Mouse (Mus musculus) gastrocnemius, postnatal 10 days (tissue): ENCODE measurements at regions not wholly inside any gene's neighbourhood (a gene's known extent, or its start where the extent isn't known, plus 50 kb on each side); places are given as distances from the start of the nearest gene placed in this dataset.
"Not testable (repeated sequence)": the region's sequence is repeated elsewhere in the genome, so short reads cannot be mapped to it uniquely, and the experiment has no call there.

Experiments
- DNase-seq: peaks from one replicate; pipeline ENCODE4 v3.0.0; 2021; ENCODE audit warnings: mixed read lengths

- DNase-seq, result no peak
Measured at GRCm38 (mm10) chr14:104827404-104827803, 305.0 kb upstream of the Rnf219 start.

- no peak for DNase-seq
Measured at GRCm38 (mm10) chr14:104824926-104825325, 302.5 kb upstream of the Rnf219 start.

GRCm38 (mm10) chr14:104824224-104824623 is 301.8 kb upstream of the Rnf219 start:
- DNase-seq, result no peak

- DNase-seq, result no peak
Measured at GRCm38 (mm10) chr14:104821903-104822573, 299.6 kb upstream of the Rnf219 start.

GRCm38 (mm10) chr14:104819106-104819505 is 296.7 kb upstream of the Rnf219 start:
- no peak for DNase-seq

GRCm38 (mm10) chr14:104813977-104814584 is 291.6 kb upstream of the Rnf219 start:
- DNase-seq, result peak; percentile 80

- DNase-seq, result no peak
Measured at GRCm38 (mm10) chr14:104812006-104812405, 289.6 kb upstream of the Rnf219 start.

GRCm38 (mm10) chr14:104805332-104805731 is 282.9 kb upstream of the Rnf219 start:
- no peak for DNase-seq

- DNase-seq, result peak; percentile 36
Measured at GRCm38 (mm10) chr14:104796348-104796965, 274.0 kb upstream of the Rnf219 start.

GRCm38 (mm10) chr14:104789346-104789745 is 266.9 kb upstream of the Rnf219 start:
- no peak for DNase-seq

GRCm38 (mm10) chr14:104785066-104785465 is 262.6 kb upstream of the Rnf219 start:
- no peak for DNase-seq

GRCm38 (mm10) chr14:104769938-104770337 is 247.5 kb upstream of the Rnf219 start:
- no peak for DNase-seq

- DNase-seq, result no peak
Measured at GRCm38 (mm10) chr14:104734213-104734612, 211.8 kb upstream of the Rnf219 start.

- no peak for DNase-seq
Measured at GRCm38 (mm10) chr14:104732036-104732435, 209.6 kb upstream of the Rnf219 start.

- no peak for DNase-seq
Measured at GRCm38 (mm10) chr14:104731319-104731995, 209.0 kb upstream of the Rnf219 start.

GRCm38 (mm10) chr14:104715651-104716050 is 193.2 kb upstream of the Rnf219 start:
- not testable (repeated sequence) for DNase-seq

GRCm38 (mm10) chr14:104702283-104702893 is 179.9 kb upstream of the Rnf219 start:
- DNase-seq, result no peak

- DNase-seq, result no peak
Measured at GRCm38 (mm10) chr14:104698962-104699361, 176.5 kb upstream of the Rnf219 start.

GRCm38 (mm10) chr14:104695101-104695500 is 172.7 kb upstream of the Rnf219 start:
- DNase-seq, result no peak

- no peak for DNase-seq
Measured at GRCm38 (mm10) chr14:104694174-104694803, 171.8 kb upstream of the Rnf219 start.

- no peak for DNase-seq
Measured at GRCm38 (mm10) chr14:104692616-104693015, 170.2 kb upstream of the Rnf219 start.

GRCm38 (mm10) chr14:104688440-104688839 is 166.0 kb upstream of the Rnf219 start:
- DNase-seq, result no peak
